Mouse (Mus musculus) ES-E14 (cell line): Measurements from ENCODE around the gene Lrp3.

Experiments used
- CHD2 ChIP-seq: IDR thresholded peaks from 2 replicates; pipeline ENCODE4 v1.6.1; 2014; ENCODE audit warnings: mild to moderate bottlenecking, low read depth, low read length, inconsistent platforms
- MAFK ChIP-seq: IDR thresholded peaks from 2 replicates; pipeline ENCODE4 v1.6.1; 2014; ENCODE audit warnings: mild to moderate bottlenecking, low read depth, low read length, inconsistent platforms; ENCODE audit not compliant: insufficient read depth
- ZC3H11A ChIP-seq: IDR thresholded peaks from 2 replicates; pipeline ENCODE4 v1.6.1; 2012; ENCODE audit warnings: low read depth, mild to moderate bottlenecking, inconsistent platforms, low read length, borderline replicate concordance

DNA sequence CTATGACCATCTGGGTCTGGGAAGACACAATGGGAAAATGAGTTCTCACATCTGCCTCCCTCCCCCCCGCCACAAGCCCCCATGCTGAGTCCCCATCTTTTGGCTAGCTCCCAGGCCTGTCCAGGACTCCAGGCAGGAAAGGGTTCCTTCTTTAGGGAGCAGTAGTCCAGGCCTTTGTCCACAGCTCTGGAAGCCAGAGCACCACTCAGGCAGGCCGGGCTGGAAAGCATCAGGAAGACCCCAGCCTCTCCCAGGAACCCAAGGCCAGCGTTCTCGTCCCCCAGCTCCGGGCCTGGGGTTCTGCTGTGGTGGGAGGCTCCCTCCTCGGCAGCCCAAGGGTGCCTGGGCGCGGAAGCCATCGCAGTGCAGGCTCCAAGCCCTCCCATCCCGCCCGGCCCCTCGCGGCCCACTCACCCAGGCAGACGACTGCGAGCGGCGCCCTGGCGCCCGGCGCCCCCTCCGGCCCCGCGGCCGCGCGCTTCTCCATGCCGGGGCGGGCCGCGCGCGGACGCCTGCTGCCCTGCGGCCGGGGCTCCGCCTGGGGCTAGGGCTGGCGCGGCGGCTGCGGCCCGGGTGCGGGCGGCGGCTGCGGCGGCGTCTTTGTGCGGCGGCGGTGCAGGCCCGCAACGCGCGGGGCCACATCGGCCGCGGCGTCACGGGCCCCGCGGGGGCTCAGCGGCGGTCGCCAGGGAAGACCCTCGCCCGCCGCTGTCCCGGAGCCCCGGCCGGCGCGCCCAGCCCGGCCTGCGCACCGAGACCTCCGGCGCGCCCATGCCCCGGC, 666 bp downstream of the Lrp3 start:
- TF ChIP-seq ZC3H11A (no peak), CHD2 (no peak), MAFK (no peak)
